Mouse (Mus musculus) lung, postnatal 0 days (tissue): Measurements from ENCODE around the gene Efcab11.

Source experiments
- CTCF ChIP-seq: IDR thresholded peaks from 2 replicates; pipeline ENCODE4 v1.5.1; 2016; ENCODE audit warnings: antibody characterized with exemption, mild to moderate bottlenecking
- EP300 ChIP-seq: IDR thresholded peaks from 2 replicates; pipeline ENCODE4 v1.6.1; 2016; ENCODE audit warnings: antibody characterized with exemption, mild to moderate bottlenecking, control low read depth

GRCm38 (mm10) chr12:99779908-99780307 is 104.3 kb downstream of the Efcab11 start:
- TF ChIP-seq CTCF (no peak), EP300 (no peak)
